In the genomic region with DNA sequence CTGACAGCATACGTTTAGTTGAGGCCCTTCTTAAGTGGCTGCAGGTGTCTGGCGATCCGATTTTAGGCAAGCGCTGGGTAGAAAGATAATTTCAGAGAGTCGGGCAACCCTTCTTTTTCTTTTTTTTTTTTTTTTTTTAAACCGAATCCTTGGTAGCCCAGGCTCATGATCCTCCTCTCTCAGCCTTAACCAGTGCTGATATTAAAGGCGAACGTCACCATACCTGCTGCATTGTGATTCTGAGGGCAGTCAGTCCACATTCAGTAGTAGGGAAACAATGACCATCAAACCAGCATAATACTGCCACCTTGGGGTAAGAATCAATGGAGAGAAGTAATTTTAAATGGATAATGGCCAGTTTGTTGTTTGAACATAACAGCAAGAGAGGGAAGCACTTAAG, we compare ENCODE assay signal across 8 mouse cellular contexts. TPM values are rescaled to one million over a fixed set of nuclear protein-coding genes. Genes with fewer than 3 reads are reported as not detected.
DNase-seq lines count a peak whose midpoint lies in the region; ATAC-seq lines count a peak whose summit lies in the region.

No protein-coding gene starts in this region.

- 0 out of 2 replicates have a peak, but pooled peaks cover 3% of the 10 kb centered on the region for H3K27me3 ChIP-seq in embryonic facial prominence, embryonic 15.5 days
- H3K27me3 ChIP-seq in hindbrain, embryonic 12.5 days, result 0 out of 2 replicates have a peak, but pooled peaks cover 2% of the 10 kb centered on the region
- H3K27me3 ChIP-seq in limb, embryonic 15.5 days, result 0 out of 2 replicates have a peak, but pooled peaks cover 3% of the 10 kb centered on the region

- H3K4me3 ChIP-seq in embryonic facial prominence, embryonic 15.5 days (replicated peaks), result peak overlapping the region; percentile 48
- H3K4me3 ChIP-seq in hindbrain, embryonic 12.5 days, result peak overlapping the region; percentile 43
- peak overlapping the region; percentile 46 for H3K4me3 ChIP-seq in limb, embryonic 15.5 days

- H3K9ac ChIP-seq in embryonic facial prominence, embryonic 15.5 days, result no peak overlapping the region
- peak overlapping the region; percentile 63 for H3K9ac ChIP-seq in hindbrain, embryonic 12.5 days
- H3K9ac ChIP-seq in limb, embryonic 15.5 days, result no peak overlapping the region

- peaks cover 17% of the 10 kb centered on the region; the same call in 1 of the 2 replicates for H3K4me1 ChIP-seq in embryonic facial prominence, embryonic 15.5 days
- no peaks in the 10 kb centered on the region; the same call in 1 of the 2 replicates for H3K4me1 ChIP-seq in hindbrain, embryonic 12.5 days
- peaks cover 10% of the 10 kb centered on the region; the same call in 1 of the 2 replicates for H3K4me1 ChIP-seq in limb, embryonic 15.5 days

- ATAC-seq in embryonic facial prominence, embryonic 15.5 days (ENCODE audit: insufficient number of reproducible peaks, low FRiP score, low TSS enrichment, low read depth), result no peak
- no peak for ATAC-seq in hindbrain, embryonic 12.5 days (ENCODE audit: low FRiP score)
- ATAC-seq in limb, embryonic 15.5 days (ENCODE audit: insufficient number of reproducible peaks, low FRiP score, low TSS enrichment, low read depth), result no peak
- ATAC-seq in erythroid progenitor cell, adult 5-6 weeks (replicated peaks; ENCODE audit: low FRiP score, poor library complexity, severe bottlenecking), result no peak

- peak; percentile 29 for DNase-seq in CD4-positive helper T cell, adult 2 months (ENCODE audit: low read depth, low spot score)
- DNase-seq in R1 (ENCODE audit: low read depth, low spot score), result peak; percentile 47
- DNase-seq in naive thymus-derived CD4-positive, alpha-beta T cell, adult 2 months (ENCODE audit: low read depth), result peak; percentile 19
- no peak for DNase-seq in spleen, adult 18-20 months

- H3K4me2 ChIP-seq in embryonic facial prominence, embryonic 15.5 days (replicated peaks), result peak overlapping the region; percentile 72
- peak overlapping the region; percentile 75 for H3K4me2 ChIP-seq in hindbrain, embryonic 12.5 days (replicated peaks)
- H3K4me2 ChIP-seq in limb, embryonic 15.5 days, result peak overlapping the region; percentile 63

- H3K36me3 ChIP-seq in embryonic facial prominence, embryonic 15.5 days, result no peaks in the 10 kb centered on the region
- H3K36me3 ChIP-seq in hindbrain, embryonic 12.5 days, result no peaks in the 10 kb centered on the region
- H3K36me3 ChIP-seq in limb, embryonic 15.5 days, result no peaks in the 10 kb centered on the region

- WGBS in embryonic facial prominence, embryonic 15.5 days, result 14% methylated on average over 8 of the region's 8 CpGs
- 36% methylated on average over 8 of the region's 8 CpGs for WGBS in hindbrain, embryonic 12.5 days
- WGBS in limb, embryonic 15.5 days, result 26% methylated on average over 8 of the region's 8 CpGs

- no peaks in the 10 kb centered on the region for H3K9me3 ChIP-seq in embryonic facial prominence, embryonic 15.5 days (replicated peaks)
- H3K9me3 ChIP-seq in hindbrain, embryonic 12.5 days (replicated peaks), result no peaks in the 10 kb centered on the region
- no peaks in the 10 kb centered on the region for H3K9me3 ChIP-seq in limb, embryonic 15.5 days

- peak overlapping the region; percentile 95 for H3K27ac ChIP-seq in embryonic facial prominence, embryonic 15.5 days (replicated peaks)
- H3K27ac ChIP-seq in hindbrain, embryonic 12.5 days, result peak overlapping the region; percentile 91
- peak overlapping the region; percentile 93 for H3K27ac ChIP-seq in limb, embryonic 15.5 days

RNA-seq across cellular contexts. Expression of a gene that starts 23.9 kb away (rescaled TPM):
- polyA plus RNA-seq in embryonic facial prominence, embryonic 15.5 days (2015; fragmentation: Nextera tagmentation; extraction: Ambion mirVana), result 105 and 114 TPM in 2 replicates
- polyA plus RNA-seq in hindbrain, embryonic 12.5 days (2016; fragmentation: Nextera tagmentation; extraction: Ambion mirVana), result 151 and 155 TPM in 2 replicates
- polyA plus RNA-seq in limb, embryonic 15.5 days (2015; fragmentation: Nextera tagmentation; extraction: Ambion mirVana), result 93.6 and 110 TPM in 2 replicates
- 10.9 and 20.9 TPM in 2 replicates for total RNA-seq in erythroid progenitor cell, adult 5-6 weeks (2015; ENCODE audit: low replicate concordance)
- 8.7 and 10.1 TPM in 2 replicates for total RNA-seq in erythroid progenitor cell, adult 5-6 weeks (2017; ENCODE audit: low replicate concordance)

RNA-seq across cellular contexts. Expression of a gene that starts 35.9 kb away (rescaled TPM):
- polyA plus RNA-seq in embryonic facial prominence, embryonic 15.5 days (2015; fragmentation: Nextera tagmentation; extraction: Ambion mirVana), result 18.0 and 20.4 TPM in 2 replicates
- polyA plus RNA-seq in hindbrain, embryonic 12.5 days (2016; fragmentation: Nextera tagmentation; extraction: Ambion mirVana), result 30.6 and 34.8 TPM in 2 replicates
- polyA plus RNA-seq in limb, embryonic 15.5 days (2015; fragmentation: Nextera tagmentation; extraction: Ambion mirVana), result 16.8 and 18.9 TPM in 2 replicates
- 1.8 and 4.2 TPM in 2 replicates for total RNA-seq in erythroid progenitor cell, adult 5-6 weeks (2015; ENCODE audit: low replicate concordance)
- 0.77 and 5.4 TPM in 2 replicates for total RNA-seq in erythroid progenitor cell, adult 5-6 weeks (2017; ENCODE audit: low replicate concordance)

RNA-seq across cellular contexts. Expression of a gene that starts 52.6 kb away (rescaled TPM):
- 20.8 and 21.1 TPM in 2 replicates for polyA plus RNA-seq in embryonic facial prominence, embryonic 15.5 days (2015; fragmentation: Nextera tagmentation; extraction: Ambion mirVana)
- 29.7 and 30.6 TPM in 2 replicates for polyA plus RNA-seq in hindbrain, embryonic 12.5 days (2016; fragmentation: Nextera tagmentation; extraction: Ambion mirVana)
- polyA plus RNA-seq in limb, embryonic 15.5 days (2015; fragmentation: Nextera tagmentation; extraction: Ambion mirVana), result 19.1 and 19.4 TPM in 2 replicates
- 19.3 and 24.1 TPM in 2 replicates for total RNA-seq in erythroid progenitor cell, adult 5-6 weeks (2015; ENCODE audit: low replicate concordance)
- 11.6 and 23.1 TPM in 2 replicates for total RNA-seq in erythroid progenitor cell, adult 5-6 weeks (2017; ENCODE audit: low replicate concordance)

Comparison
In these comparisons a context has a peak if more than half of its experiments do, and no peak if none do; other contexts are left out.
1. DNase-seq: peak in CD4-positive helper T cell, adult 2 months (single experiment), R1 (single experiment) and naive thymus-derived CD4-positive, alpha-beta T cell, adult 2 months (single experiment); none in spleen, adult 18-20 months (0 of 2).
2. Peak in every context shown above with its lines, with median percentiles within 50 percentile points of each other: H3K27ac ChIP-seq, H3K4me2 ChIP-seq and H3K4me3 ChIP-seq.